Mouse (Mus musculus) limb, embryonic 11.5 days (tissue): Measurements from ENCODE around the gene Rab4a. TPM values are rescaled to one million over a fixed set of nuclear protein-coding genes. Genes with fewer than 3 reads are reported as not detected.

Experiments
- ATAC-seq: fragments of 200-750 bp; cut with Nextera tagmentation; 2 replicates; pipeline ENCODE4 v1.8.0; 2017; ENCODE audit warnings: low read depth; ENCODE audit not compliant: insufficient number of reproducible peaks, low FRiP score, low TSS enrichment
- DNase-seq: peaks from one replicate; pipeline ENCODE4 v3.0.0-alpha.2; 2015; ENCODE audit warnings: low spot score
- H3K27ac ChIP-seq: fragments of 300-500 bp; sonication (generic); replicated peaks from 2 replicates; pipeline ENCODE4 v1.5.1; 2014; ENCODE audit warnings: low read depth, mild to moderate bottlenecking, low read length
- H3K27me3 ChIP-seq: fragments of 300-500 bp; sonication (generic); 2 replicates; pipeline ENCODE4 v1.6.1; 2014; ENCODE audit warnings: mild to moderate bottlenecking, low read length, mixed read lengths; ENCODE audit not compliant: control insufficient read depth, insufficient read depth
- H3K36me3 ChIP-seq: fragments of 300-500 bp; sonication (generic); 2 replicates; pipeline ENCODE4 v1.6.1; 2014; ENCODE audit warnings: mild to moderate bottlenecking, low read length, moderate library complexity, mixed read lengths; ENCODE audit not compliant: control insufficient read depth, insufficient read depth
- H3K4me1 ChIP-seq: fragments of 300-500 bp; sonication (generic); 2 replicates; pipeline ENCODE4 v1.6.1; 2014; ENCODE audit warnings: low read length, mixed read lengths; ENCODE audit not compliant: control insufficient read depth, insufficient read depth
- H3K4me2 ChIP-seq: fragments of 300-500 bp; sonication (generic); 2 replicates; pipeline ENCODE4 v1.6.1; 2014; ENCODE audit warnings: low read depth, mild to moderate bottlenecking, moderate library complexity; ENCODE audit not compliant: severe bottlenecking
- H3K4me3 ChIP-seq: fragments of 300-500 bp; sonication (generic); 2 replicates; pipeline ENCODE4 v1.5.1; 2014; ENCODE audit warnings: low read depth, low read length
- H3K9ac ChIP-seq: fragments of 300-500 bp; sonication (generic); 2 replicates; pipeline ENCODE4 v1.6.1; 2014; ENCODE audit warnings: mild to moderate bottlenecking, low read length
- H3K9me3 ChIP-seq: fragments of 300-500 bp; sonication (generic); 2 replicates; pipeline ENCODE4 v1.6.1; 2016; ENCODE audit warnings: low read length; ENCODE audit not compliant: control insufficient read depth
- WGBS: fragments of 180-500 bp; shearing (Covaris S2); extraction: QIAGEN DNeasy Blood & Tissue Kit; methylation state at CpG from one replicate; pipeline ENCODE4 v1.1.7; 2014; 5-methylcytosine and 5-hydroxymethylcytosine counted together
- polyA plus RNA-seq: library from polyadenylated mRNA; unstranded; fragments of >200 nt; fragmentation: Nextera tagmentation; extraction: Ambion mirVana; gene quantifications from 2 replicates; pipeline ENCODE4 v1.2.1, GENCODE M21; 2014

Gene Rab4a
- polyA plus RNA-seq, 1 experiment from 2014 or later: 54.6 TPM

GRCm38 (mm10) chr8:123801538-123801937 lies 4.2 kb upstream of the Rab4a start:
- Histone ChIP-seq H3K4me3 (no peak overlapping the region), H3K4me2 (no peak overlapping the region), H3K9me3 (no peaks in the 10 kb centered on the region), H3K36me3 (no peaks in the 10 kb centered on the region), H3K9ac (no peak overlapping the region), H3K4me1 (peaks cover 7% of the 10 kb centered on the region), H3K27me3 (no peaks in the 10 kb centered on the region), H3K27ac (no peak overlapping the region)
- DNase-seq (no peak), ATAC-seq (no peak)
- 95% methylated on average over 2 of the region's 2 CpGs for WGBS

GRCm38 (mm10) chr8:123803639-123804038 lies 2.1 kb upstream of the Rab4a start:
- DNase-seq (no peak), ATAC-seq (no peak)
- Histone ChIP-seq H3K9me3 (no peaks in the 10 kb centered on the region), H3K27ac (no peak overlapping the region), H3K4me3 (no peak overlapping the region), H3K4me2 (no peak overlapping the region), H3K4me1 (peaks cover 19% of the 10 kb centered on the region), H3K9ac (no peak overlapping the region), H3K36me3 (no peaks in the 10 kb centered on the region), H3K27me3 (no peaks in the 10 kb centered on the region)
- 84% methylated on average over 1 of the region's 1 CpGs for WGBS

- ATAC-seq: no peak
Measured at GRCm38 (mm10) chr8:123804586-123804985, 1.2 kb upstream of the Rab4a start.

GRCm38 (mm10) chr8:123805209-123805717 lies 522 bp upstream of the Rab4a start:
- Histone ChIP-seq H3K4me2 (peak overlapping the region; percentile 73), H3K4me3 (peak overlapping the region; percentile 54), H3K9ac (peak overlapping the region; percentile 28; the same call in 1 of the 2 replicates), H3K36me3 (no peaks in the 10 kb centered on the region), H3K27ac (peak overlapping the region; percentile 32; the same call in 1 of the 2 replicates), H3K9me3 (no peaks in the 10 kb centered on the region), H3K4me1 (peaks cover 19% of the 10 kb centered on the region), H3K27me3 (no peaks in the 10 kb centered on the region)
- DNase-seq (no peak), ATAC-seq (peak; percentile 48)
- 20% methylated on average over 15 of the region's 15 CpGs for WGBS

More at GRCm38 (mm10) chr8:123804586-123804985, 1.2 kb upstream of the Rab4a start:
- H3K36me3 ChIP-seq: no peaks in the 10 kb centered on the region
- 87% methylated on average over 7 of the region's 7 CpGs for WGBS
- no peaks in the 10 kb centered on the region for H3K9me3 ChIP-seq
- H3K4me3 ChIP-seq: no peak overlapping the region
- H3K4me1 ChIP-seq: peaks cover 19% of the 10 kb centered on the region
- no peaks in the 10 kb centered on the region for H3K27me3 ChIP-seq
- H3K9ac ChIP-seq: no peak overlapping the region
- no peak overlapping the region for H3K27ac ChIP-seq
- H3K4me2 ChIP-seq: no peak overlapping the region
- no peak for DNase-seq

- DNase-seq: no peak
- no peak for ATAC-seq
- WGBS: 3% methylated on average over 12 of the region's 12 CpGs
Measured at GRCm38 (mm10) chr8:123806374-123806935, 670 bp downstream of the Rab4a start.

GRCm38 (mm10) chr8:123807024-123807431 lies 1.2 kb downstream of the Rab4a start:
- 18% methylated on average over 14 of the region's 14 CpGs for WGBS
- DNase-seq (no peak), ATAC-seq (no peak; the same call in 1 of the 2 replicates)
- H3K4me2 ChIP-seq: peak overlapping the region; percentile 73
- no peaks in the 10 kb centered on the region for H3K36me3 ChIP-seq
- peak overlapping the region; percentile 54 for H3K4me3 ChIP-seq
- peaks cover 19% of the 10 kb centered on the region for H3K4me1 ChIP-seq
- H3K9me3 ChIP-seq: no peaks in the 10 kb centered on the region
- no peak overlapping the region for H3K27ac ChIP-seq
- no peak overlapping the region for H3K9ac ChIP-seq
- H3K27me3 ChIP-seq: no peaks in the 10 kb centered on the region

More at GRCm38 (mm10) chr8:123806374-123806935, 670 bp downstream of the Rab4a start:
- H3K9ac ChIP-seq: peak overlapping the region; percentile 68
- H3K27me3 ChIP-seq: no peaks in the 10 kb centered on the region
- H3K36me3 ChIP-seq: no peaks in the 10 kb centered on the region
- no peaks in the 10 kb centered on the region for H3K9me3 ChIP-seq
- H3K4me1 ChIP-seq: peaks cover 19% of the 10 kb centered on the region
- peak overlapping the region; percentile 54 for H3K4me3 ChIP-seq
- H3K27ac ChIP-seq: no peak overlapping the region
- H3K4me2 ChIP-seq: peak overlapping the region; percentile 73

- Histone ChIP-seq H3K9me3 (no peaks in the 10 kb centered on the region), H3K4me2 (no peak overlapping the region), H3K4me1 (peaks cover 19% of the 10 kb centered on the region), H3K4me3 (no peak overlapping the region), H3K27ac (no peak overlapping the region), H3K27me3 (no peaks in the 10 kb centered on the region), H3K9ac (no peak overlapping the region), H3K36me3 (no peaks in the 10 kb centered on the region)
- ATAC-seq (no peak), DNase-seq (no peak)
- WGBS: 82% methylated on average over 6 of the region's 6 CpGs
Measured at GRCm38 (mm10) chr8:123807852-123808573, 2.2 kb downstream of the Rab4a start.

- ATAC-seq: no peak
- WGBS: 79% methylated on average over 7 of the region's 7 CpGs
- no peak overlapping the region for H3K4me2 ChIP-seq
- H3K27me3 ChIP-seq: no peaks in the 10 kb centered on the region
- DNase-seq: no peak
- H3K9ac ChIP-seq: no peak overlapping the region
- no peaks in the 10 kb centered on the region for H3K9me3 ChIP-seq
- no peaks in the 10 kb centered on the region for H3K36me3 ChIP-seq
- peaks cover 19% of the 10 kb centered on the region for H3K4me1 ChIP-seq
- no peak overlapping the region for H3K4me3 ChIP-seq
- no peak overlapping the region for H3K27ac ChIP-seq
Measured at GRCm38 (mm10) chr8:123808671-123809070, 2.9 kb downstream of the Rab4a start.
